Mouse (Mus musculus) heart, embryonic 12.5 days (tissue): ENCODE measurements at regions not wholly inside any gene's neighbourhood (a gene's known extent, or its start where the extent isn't known, plus 50 kb on each side); places are given as distances from the start of the nearest gene placed in this dataset.

Experiments
- ATAC-seq: fragments of 200-750 bp; cut with Nextera tagmentation; 2 replicates; pipeline ENCODE4 v1.8.0; 2017; ENCODE audit warnings: moderate TSS enrichment, moderate library complexity; ENCODE audit not compliant: insufficient number of reproducible peaks, low FRiP score
- H3K27ac ChIP-seq: fragments of 300-500 bp; sonication (generic); 2 replicates; pipeline ENCODE4 v1.5.1; 2016; ENCODE audit warnings: mild to moderate bottlenecking, moderate library complexity; ENCODE audit not compliant: poor library complexity, severe bottlenecking
- H3K27me3 ChIP-seq: fragments of 300-500 bp; sonication (generic); replicated peaks from 2 replicates; pipeline ENCODE4 v1.6.1; 2016; ENCODE audit warnings: mild to moderate bottlenecking, moderate library complexity
- H3K36me3 ChIP-seq: fragments of 300-500 bp; sonication (generic); 2 replicates; pipeline ENCODE4 v1.6.1; 2016; ENCODE audit warnings: mild to moderate bottlenecking, moderate library complexity
- H3K4me1 ChIP-seq: fragments of 300-500 bp; sonication (generic); replicated peaks from 2 replicates; pipeline ENCODE4 v1.6.1; 2016; ENCODE audit warnings: mild to moderate bottlenecking
- H3K4me2 ChIP-seq: fragments of 300-500 bp; sonication (generic); 2 replicates; pipeline ENCODE4 v1.6.1; 2016; ENCODE audit warnings: mild to moderate bottlenecking, moderate library complexity
- H3K4me3 ChIP-seq: fragments of 300-500 bp; sonication (generic); 2 replicates; pipeline ENCODE4 v1.5.1; 2016; ENCODE audit warnings: mild to moderate bottlenecking
- H3K9ac ChIP-seq: fragments of 300-500 bp; sonication (generic); 2 replicates; pipeline ENCODE4 v1.6.1; 2016; ENCODE audit warnings: mild to moderate bottlenecking, moderate library complexity
- H3K9me3 ChIP-seq: fragments of 300-500 bp; sonication (generic); replicated peaks from 2 replicates; pipeline ENCODE4 v1.6.1; 2016; ENCODE audit warnings: mild to moderate bottlenecking, moderate library complexity
- WGBS: fragments of 180-500 bp; shearing (Covaris S2); methylation state at CpG from one replicate; pipeline ENCODE4 v1.1.7; 2016; 5-methylcytosine and 5-hydroxymethylcytosine counted together

GRCm38 (mm10) chr10:17024294-17024665, 698.7 kb upstream of the Cited2 start:
- 80% methylated on average over 1 of the region's 1 CpGs for WGBS
- ATAC-seq = no peak
- Histone ChIP-seq H3K4me3 (no peak overlapping the region), H3K27ac (no peak overlapping the region), H3K4me2 (no peak overlapping the region), H3K36me3 (no peaks in the 10 kb centered on the region), H3K9ac (no peak overlapping the region), H3K4me1 (0 out of 2 replicates have a peak, but pooled peaks cover 3% of the 10 kb centered on the region), H3K27me3 (no peaks in the 10 kb centered on the region), H3K9me3 (no peaks in the 10 kb centered on the region)

- no peak overlapping the region for H3K9ac ChIP-seq
- no peaks in the 10 kb centered on the region for H3K27me3 ChIP-seq
- H3K4me3 ChIP-seq = no peak overlapping the region
- no peak overlapping the region for H3K27ac ChIP-seq
- H3K4me1 ChIP-seq = no peaks in the 10 kb centered on the region
- H3K4me2 ChIP-seq = no peak overlapping the region
- WGBS = 81% methylated on average over 2 of the region's 2 CpGs
- no peaks in the 10 kb centered on the region for H3K9me3 ChIP-seq
- ATAC-seq = no peak
- H3K36me3 ChIP-seq = no peaks in the 10 kb centered on the region
Measured at GRCm38 (mm10) chr10:17034892-17035775, 687.9 kb upstream of the Cited2 start.

GRCm38 (mm10) chr10:17038259-17039043, 684.6 kb upstream of the Cited2 start:
- Histone ChIP-seq H3K9me3 (no peaks in the 10 kb centered on the region), H3K4me3 (no peak overlapping the region), H3K27ac (no peak overlapping the region), H3K36me3 (no peaks in the 10 kb centered on the region), H3K4me1 (no peaks in the 10 kb centered on the region), H3K9ac (no peak overlapping the region), H3K4me2 (no peak overlapping the region), H3K27me3 (no peaks in the 10 kb centered on the region)
- WGBS = 65% methylated on average over 11 of the region's 11 CpGs
- ATAC-seq = no peak

- H3K27ac ChIP-seq = no peak overlapping the region
- H3K4me3 ChIP-seq = no peak overlapping the region
- H3K36me3 ChIP-seq = no peaks in the 10 kb centered on the region
- 76% methylated on average over 1 of the region's 1 CpGs for WGBS
- no peak overlapping the region for H3K9ac ChIP-seq
- no peak for ATAC-seq
- H3K9me3 ChIP-seq = no peaks in the 10 kb centered on the region
- no peak overlapping the region for H3K4me2 ChIP-seq
- H3K27me3 ChIP-seq = no peaks in the 10 kb centered on the region
- no peaks in the 10 kb centered on the region for H3K4me1 ChIP-seq
Measured at GRCm38 (mm10) chr10:17042090-17042489, 680.9 kb upstream of the Cited2 start.

GRCm38 (mm10) chr10:17042973-17043372, 680.0 kb upstream of the Cited2 start:
- WGBS = 79% methylated on average over 3 of the region's 3 CpGs
- H3K9me3 ChIP-seq = no peaks in the 10 kb centered on the region
- H3K36me3 ChIP-seq = no peaks in the 10 kb centered on the region
- ATAC-seq = no peak
- H3K9ac ChIP-seq = no peak overlapping the region
- no peak overlapping the region for H3K4me3 ChIP-seq
- H3K27me3 ChIP-seq = no peaks in the 10 kb centered on the region
- no peaks in the 10 kb centered on the region for H3K4me1 ChIP-seq
- H3K27ac ChIP-seq = no peak overlapping the region
- H3K4me2 ChIP-seq = no peak overlapping the region

GRCm38 (mm10) chr10:17046765-17047164, 676.3 kb upstream of the Cited2 start:
- H3K36me3 ChIP-seq = no peaks in the 10 kb centered on the region
- no peak overlapping the region for H3K27ac ChIP-seq
- no peak overlapping the region for H3K4me3 ChIP-seq
- WGBS = 81% methylated on average over 5 of the region's 5 CpGs
- no peaks in the 10 kb centered on the region for H3K27me3 ChIP-seq
- no peaks in the 10 kb centered on the region for H3K4me1 ChIP-seq
- H3K9me3 ChIP-seq = 0 out of 2 replicates have a peak, but pooled peaks cover 4% of the 10 kb centered on the region
- H3K4me2 ChIP-seq = no peak overlapping the region
- ATAC-seq = no peak
- H3K9ac ChIP-seq = no peak overlapping the region

- no peaks in the 10 kb centered on the region for H3K27me3 ChIP-seq
- WGBS = 14% methylated on average over 1 of the region's 1 CpGs
- H3K4me1 ChIP-seq = peaks cover 5% of the 10 kb centered on the region
- no peak for ATAC-seq
- H3K36me3 ChIP-seq = no peaks in the 10 kb centered on the region
- H3K4me2 ChIP-seq = 0 out of 2 replicates have a peak overlapping the region, but pooled peaks have one; percentile 13
- H3K9ac ChIP-seq = no peak overlapping the region
- H3K9me3 ChIP-seq = no peaks in the 10 kb centered on the region
- no peak overlapping the region for H3K4me3 ChIP-seq
- H3K27ac ChIP-seq = 0 out of 2 replicates have a peak overlapping the region, but pooled peaks have one; percentile 27
Measured at GRCm38 (mm10) chr10:17072906-17073305, 650.1 kb upstream of the Cited2 start.

GRCm38 (mm10) chr10:17074013-17074401, 649.0 kb upstream of the Cited2 start:
- ATAC-seq = no peak
- Histone ChIP-seq H3K9ac (no peak overlapping the region), H3K9me3 (no peaks in the 10 kb centered on the region), H3K27ac (no peak overlapping the region), H3K4me2 (no peak overlapping the region), H3K27me3 (no peaks in the 10 kb centered on the region), H3K4me3 (no peak overlapping the region), H3K4me1 (peaks cover 5% of the 10 kb centered on the region), H3K36me3 (no peaks in the 10 kb centered on the region)
- WGBS = 76% methylated on average over 1 of the region's 1 CpGs

GRCm38 (mm10) chr10:17074402-17075027, 648.5 kb upstream of the Cited2 start:
- H3K4me2 ChIP-seq = no peak overlapping the region
- no peak overlapping the region for H3K4me3 ChIP-seq
- no peaks in the 10 kb centered on the region for H3K27me3 ChIP-seq
- H3K27ac ChIP-seq = no peak overlapping the region
- no peak for ATAC-seq
- H3K9ac ChIP-seq = no peak overlapping the region
- WGBS = 72% methylated on average over 6 of the region's 6 CpGs
- no peaks in the 10 kb centered on the region for H3K9me3 ChIP-seq
- H3K36me3 ChIP-seq = no peaks in the 10 kb centered on the region
- peaks cover 5% of the 10 kb centered on the region for H3K4me1 ChIP-seq

GRCm38 (mm10) chr10:17075147-17075546, 647.9 kb upstream of the Cited2 start:
- no peaks in the 10 kb centered on the region for H3K36me3 ChIP-seq

GRCm38 (mm10) chr10:17075576-17075975, 647.4 kb upstream of the Cited2 start:
- WGBS = 46% methylated on average over 2 of the region's 2 CpGs
- peaks cover 5% of the 10 kb centered on the region for H3K4me1 ChIP-seq
- no peak for ATAC-seq
- no peaks in the 10 kb centered on the region for H3K9me3 ChIP-seq
- H3K27ac ChIP-seq = no peak overlapping the region; the same call in 1 of the 2 replicates
- no peak overlapping the region for H3K4me3 ChIP-seq
- no peaks in the 10 kb centered on the region for H3K36me3 ChIP-seq
- H3K27me3 ChIP-seq = no peaks in the 10 kb centered on the region
- no peak overlapping the region for H3K4me2 ChIP-seq
- H3K9ac ChIP-seq = no peak overlapping the region

More at GRCm38 (mm10) chr10:17075147-17075546, 647.9 kb upstream of the Cited2 start:
- Histone ChIP-seq H3K27me3 (no peaks in the 10 kb centered on the region), H3K4me3 (no peak overlapping the region), H3K4me1 (peaks cover 5% of the 10 kb centered on the region), H3K4me2 (no peak overlapping the region), H3K9me3 (no peaks in the 10 kb centered on the region), H3K9ac (no peak overlapping the region), H3K27ac (no peak overlapping the region)
- ATAC-seq = no peak
- 69% methylated on average over 4 of the region's 4 CpGs for WGBS
